Mouse (Mus musculus) stomach, postnatal 0 days (tissue): ENCODE results near the gene Mymk.

ENCODE experiments used
- CTCF ChIP-seq: IDR thresholded peaks from 2 replicates; pipeline ENCODE4 v1.5.1; 2016; ENCODE audit warnings: antibody characterized with exemption, low read depth, mild to moderate bottlenecking, moderate library complexity
- EP300 ChIP-seq: optimal IDR thresholded peaks from 2 replicates; pipeline ENCODE3; 2016; ENCODE audit warnings: antibody characterized with exemption

- no peak for TF ChIP-seq CTCF
- no peak for TF ChIP-seq EP300
Measured at GRCm38 (mm10) chr2:27106816-27107215, 34.8 kb upstream of the Mymk start.
